Mouse (Mus musculus) kidney, embryonic 14.5 days (tissue): ENCODE results near the gene Hsp90ab1. TPM values are rescaled to one million over a fixed set of nuclear protein-coding genes. Genes with fewer than 3 reads are reported as not detected.
A peak's percentile ranks its signal among the peaks of the same experiment; 100 is the strongest.

Experiments
- ATAC-seq: fragments of 200-750 bp; cut with Nextera tagmentation; 2 replicates; pipeline ENCODE4 v1.8.0; 2017; ENCODE audit warnings: moderate number of reproducible peaks, mild to moderate bottlenecking, moderate TSS enrichment, moderate library complexity; ENCODE audit not compliant: low FRiP score, low TSS enrichment
- H3K27ac ChIP-seq: fragments of 300-500 bp; sonication (generic); 2 replicates; pipeline ENCODE4 v1.5.1; 2014; ENCODE audit warnings: low read depth, mild to moderate bottlenecking, low read length, moderate library complexity, mixed read lengths
- H3K27me3 ChIP-seq: fragments of 300-500 bp; sonication (generic); 2 replicates; pipeline ENCODE4 v1.6.1; 2014; ENCODE audit warnings: mild to moderate bottlenecking, low read length; ENCODE audit not compliant: control insufficient read depth, insufficient read depth
- H3K36me3 ChIP-seq: fragments of 300-500 bp; sonication (generic); 2 replicates; pipeline ENCODE4 v1.6.1; 2014; ENCODE audit warnings: low read length, mixed read lengths; ENCODE audit not compliant: control insufficient read depth, insufficient read depth
- H3K4me1 ChIP-seq: fragments of 300-500 bp; sonication (generic); 2 replicates; pipeline ENCODE4 v1.6.1; 2014; ENCODE audit warnings: low read length, mixed read lengths; ENCODE audit not compliant: control insufficient read depth, insufficient read depth
- H3K4me2 ChIP-seq: fragments of 300-500 bp; sonication (generic); replicated peaks from 2 replicates; pipeline ENCODE4 v1.6.1; 2014; ENCODE audit warnings: low read depth, mild to moderate bottlenecking, low read length
- H3K4me3 ChIP-seq: fragments of 300-500 bp; sonication (generic); 2 replicates; pipeline ENCODE4 v1.5.1; 2014; ENCODE audit warnings: mild to moderate bottlenecking, low read length
- H3K9ac ChIP-seq: fragments of 300-500 bp; sonication (generic); 2 replicates; pipeline ENCODE4 v1.6.1; 2014; ENCODE audit warnings: low read depth, mild to moderate bottlenecking, low read length, moderate library complexity
- H3K9me3 ChIP-seq: fragments of 300-500 bp; sonication (generic); 2 replicates; pipeline ENCODE4 v1.6.1; 2016; ENCODE audit warnings: low read length; ENCODE audit not compliant: control insufficient read depth
- WGBS: fragments of 180-500 bp; shearing (Covaris S2); extraction: QIAGEN DNeasy Blood & Tissue Kit; methylation state at CpG from one replicate; pipeline ENCODE4 v1.1.7; 2014; 5-methylcytosine and 5-hydroxymethylcytosine counted together
- polyA plus RNA-seq: library from polyadenylated mRNA; unstranded; fragments of >200 nt; fragmentation: Nextera tagmentation; extraction: Ambion mirVana; gene quantifications from 2 replicates; pipeline ENCODE4 v1.2.1, GENCODE M21; 2014

Gene Hsp90ab1
- polyA plus RNA-seq, 1 experiment from 2014 or later = 1,961 TPM

DNA sequence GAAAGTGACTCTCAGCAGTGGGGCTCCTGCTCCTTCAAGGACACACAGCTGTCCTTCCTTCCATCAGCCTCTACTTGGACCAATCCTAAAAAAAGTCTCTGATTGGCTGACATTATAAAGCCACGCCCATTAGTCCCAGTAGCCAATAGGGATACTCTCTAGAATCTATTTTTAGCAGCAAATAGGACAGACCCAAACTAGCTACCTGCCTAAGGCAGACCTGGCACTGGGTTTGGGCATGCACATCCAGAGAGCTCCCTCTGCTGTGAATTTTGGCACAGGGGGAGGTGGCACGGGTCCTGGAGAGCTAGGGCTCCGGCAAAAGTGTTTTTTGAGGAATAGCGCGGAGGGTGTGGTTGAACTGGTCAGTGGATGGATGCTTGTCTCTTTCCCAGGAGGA lies 46.5 kb downstream of the Hsp90ab1 start:
- peaks cover 15% of the 10 kb centered on the region for H3K27me3 ChIP-seq

GRCm38 (mm10) chr17:45524961-45525360 lies 48.1 kb downstream of the Hsp90ab1 start:
- H3K9me3 ChIP-seq = no peaks in the 10 kb centered on the region
- peaks cover 15% of the 10 kb centered on the region for H3K27me3 ChIP-seq
- no peak overlapping the region for H3K9ac ChIP-seq
- peaks cover 7% of the 10 kb centered on the region; the same call in 1 of the 2 replicates for H3K4me1 ChIP-seq
- H3K4me3 ChIP-seq = no peak overlapping the region
- WGBS = 54% methylated on average over 4 of the region's 4 CpGs
- no peak for ATAC-seq
- 0 out of 2 replicates have a peak, but pooled peaks cover 2% of the 10 kb centered on the region for H3K36me3 ChIP-seq
- H3K27ac ChIP-seq = no peak overlapping the region
- no peak overlapping the region for H3K4me2 ChIP-seq

More for the DNA sequence above, 46.5 kb downstream of the Hsp90ab1 start:
- Histone ChIP-seq H3K4me1 (peaks cover 7% of the 10 kb centered on the region; the same call in 1 of the 2 replicates), H3K9ac (no peak overlapping the region), H3K36me3 (no peaks in the 10 kb centered on the region), H3K4me3 (no peak overlapping the region), H3K4me2 (no peak overlapping the region), H3K27ac (no peak overlapping the region), H3K9me3 (no peaks in the 10 kb centered on the region)
- no peak for ATAC-seq
- WGBS = 15% methylated on average over 5 of the region's 5 CpGs

DNA sequence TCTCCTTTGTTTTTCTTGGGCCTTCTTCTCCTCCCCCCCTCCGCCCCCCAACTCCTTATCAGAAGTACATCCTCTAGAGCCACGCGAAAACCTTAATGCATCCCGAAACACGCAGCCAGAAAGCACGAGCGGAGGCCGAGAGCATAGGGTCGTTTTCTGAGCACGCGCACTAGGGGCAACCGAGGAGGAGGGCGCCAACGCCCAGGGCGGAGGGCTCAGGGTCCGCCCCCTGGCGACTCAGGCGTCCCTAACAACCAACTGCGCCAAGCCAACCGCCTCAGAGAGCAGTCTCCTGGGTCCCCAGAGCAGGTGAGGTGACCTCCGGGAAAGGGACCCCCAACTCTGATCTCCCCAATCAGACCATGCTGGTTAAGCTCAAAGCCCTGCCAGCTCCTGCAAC lies 49.8 kb downstream of the Hsp90ab1 start, which contains the start of gene Tcte1:
Gene Tcte1 (plus strand): TSS at position 172 of the 400 bp plus-strand sequence.
- Histone ChIP-seq H3K36me3 (peaks cover 5% of the 10 kb centered on the region; the same call in 1 of the 2 replicates), H3K9ac (peak within 1 kb of the TSS; percentile 46), H3K27ac (no peak within 1 kb of the TSS)

DNA sequence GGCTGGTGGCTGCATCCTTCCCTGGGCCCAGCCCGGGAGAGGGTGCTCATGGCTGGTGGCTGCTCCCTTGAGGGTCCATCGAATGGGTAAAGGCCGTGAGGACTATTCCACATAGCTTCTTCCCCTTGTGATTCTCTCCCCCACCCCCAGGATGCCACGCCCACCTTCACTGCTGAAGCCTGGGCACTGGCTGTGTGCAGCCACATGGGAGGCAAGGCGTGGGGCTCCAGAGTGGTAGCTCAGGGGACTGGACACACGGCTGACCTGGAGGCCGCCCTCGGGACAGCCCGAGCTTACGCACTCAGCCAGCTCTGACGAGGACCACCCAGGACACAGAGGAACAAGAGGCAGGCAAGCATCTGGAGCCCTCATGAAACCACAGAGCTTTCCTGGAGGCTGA lies 52.9 kb downstream of the Hsp90ab1 start:
- peaks cover 15% of the 10 kb centered on the region for H3K27me3 ChIP-seq
- ATAC-seq = no peak
- 68% methylated on average over 11 of the region's 11 CpGs for whole genome bisulfite sequencing
- peaks cover 7% of the 10 kb centered on the region; the same call in 1 of the 2 replicates for H3K4me1 ChIP-seq
- no peak overlapping the region for H3K27ac ChIP-seq
- H3K36me3 ChIP-seq = peaks cover 15% of the 10 kb centered on the region; the same call in 1 of the 2 replicates
- H3K4me2 ChIP-seq = no peak overlapping the region
- H3K9me3 ChIP-seq = no peaks in the 10 kb centered on the region
- H3K9ac ChIP-seq = no peak overlapping the region
- H3K4me3 ChIP-seq = no peak overlapping the region

More for the DNA sequence above, 49.8 kb downstream of the Hsp90ab1 start, which contains the start of gene Tcte1:
- peak; percentile 85 for ATAC-seq
- no peaks in the 10 kb centered on the region for H3K9me3 ChIP-seq
- H3K4me3 ChIP-seq = peak within 1 kb of the TSS; percentile 33
- peak within 1 kb of the TSS; percentile 78 for H3K4me2 ChIP-seq
- H3K4me1 ChIP-seq = peaks cover 7% of the 10 kb centered on the region; the same call in 1 of the 2 replicates
- H3K27me3 ChIP-seq = peaks cover 15% of the 10 kb centered on the region
- WGBS = under 1% methylated on average over 21 of the region's 21 CpGs

DNA sequence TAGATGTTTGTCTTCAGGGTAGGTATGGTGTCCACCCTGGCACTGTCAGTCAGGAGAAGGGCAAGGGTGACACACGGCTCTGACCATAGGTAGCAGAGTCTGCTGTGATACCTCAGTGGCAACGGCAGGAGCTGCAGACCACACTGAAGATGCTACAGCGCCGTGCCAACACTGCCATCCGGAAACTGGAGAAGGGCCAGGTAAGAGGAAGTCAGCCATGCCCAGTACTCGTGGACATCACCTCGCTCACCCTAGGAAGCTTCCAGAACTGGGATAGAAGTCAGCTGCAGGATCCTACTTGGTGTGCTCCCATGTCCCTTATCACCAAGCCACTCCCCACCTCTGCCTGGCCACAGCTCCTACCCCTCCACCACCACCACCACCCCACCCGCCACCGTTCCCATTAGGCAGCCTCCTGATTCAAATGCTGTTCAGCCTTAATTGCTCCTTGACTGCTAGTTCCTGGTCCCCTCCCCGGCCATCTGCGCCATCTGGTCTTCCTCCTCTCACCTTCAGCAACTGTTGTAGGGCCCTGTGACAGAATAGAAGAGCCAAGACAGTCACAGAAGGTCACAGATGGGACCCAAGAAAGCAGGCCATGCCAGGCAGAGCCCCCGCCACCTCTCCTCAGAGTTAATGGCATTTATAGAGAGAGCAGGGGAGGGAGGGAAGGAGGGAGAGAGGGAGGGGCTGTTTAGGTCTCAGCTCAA lies 54.1 kb downstream of the Hsp90ab1 start:
- Histone ChIP-seq H3K36me3 (peaks cover 15% of the 10 kb centered on the region; the same call in 1 of the 2 replicates), H3K27ac (no peak overlapping the region), H3K4me2 (no peak overlapping the region), H3K4me1 (peaks cover 7% of the 10 kb centered on the region; the same call in 1 of the 2 replicates), H3K27me3 (peaks cover 6% of the 10 kb centered on the region; the same call in 1 of the 2 replicates), H3K9me3 (no peaks in the 10 kb centered on the region), H3K9ac (no peak overlapping the region), H3K4me3 (no peak overlapping the region)
- ATAC-seq = no peak
- WGBS = 67% methylated on average over 12 of the region's 12 CpGs

Other genes with a start within 250 kb of the Hsp90ab1 start
- 69.3 and 73.5 TPM in 2 replicates for gene Cdc5l, start 139.5 kb downstream of the Hsp90ab1 start, polyA plus RNA-seq
- 0.46 and 0.76 TPM in 2 replicates for gene Spats1, start 97.9 kb downstream of the Hsp90ab1 start, polyA plus RNA-seq
- gene Aars2, start 66.4 kb downstream of the Hsp90ab1 start, polyA plus RNA-seq = 11.8 and 18.5 TPM in 2 replicates
- 0.61 and 0.70 TPM in 2 replicates for gene Tcte1, start 49.8 kb downstream of the Hsp90ab1 start, polyA plus RNA-seq
- gene Tmem151b, start 23.6 kb downstream of the Hsp90ab1 start, polyA plus RNA-seq = 1.7 and 2.0 TPM in 2 replicates
- 3.5 and 4.8 TPM in 2 replicates for gene Nfkbie, start 17.6 kb downstream of the Hsp90ab1 start, polyA plus RNA-seq
- gene Slc35b2, start 9.4 kb downstream of the Hsp90ab1 start, polyA plus RNA-seq = 122 and 140 TPM in 2 replicates
- 61.4 and 83.5 TPM in 2 replicates for gene Slc29a1, start 26.3 kb upstream of the Hsp90ab1 start, polyA plus RNA-seq
- gene Mymx, start 28.8 kb upstream of the Hsp90ab1 start, polyA plus RNA-seq = 4.2 and 5.1 TPM in 2 replicates
- 0.10 TPM in 1 of 2 replicates, not detected in the other for gene Capn11, start 86.1 kb upstream of the Hsp90ab1 start, polyA plus RNA-seq
- gene Mrpl14, start 113.1 kb upstream of the Hsp90ab1 start, polyA plus RNA-seq = 154 and 192 TPM in 2 replicates
- gene Tmem63b, start 113.6 kb upstream of the Hsp90ab1 start, polyA plus RNA-seq = 23.1 and 28.0 TPM in 2 replicates
- 0.62 TPM in 1 of 2 replicates, not detected in the other for gene 1600014C23Rik, start 160.6 kb upstream of the Hsp90ab1 start, polyA plus RNA-seq